In genomic region chr3:138958527-138958926, GRCm38 (mm10) we compare ENCODE assay signal across 22 mouse cellular contexts.
"Had no signal": no experiment of that assay in that cellular context is flagged by ENCODE, and none has a peak within 500 bp of the region (broad histone marks: within the 10 kb centered on the region; RNA-seq: fewer than 3 reads in every experiment).

No protein-coding gene starts in this region.

- H3K4me2 ChIP-seq: lung, embryonic 15.5 days; midbrain, embryonic 12.5 days; neural tube, embryonic 13.5 days; neural tube, embryonic 15.5 days; stomach, embryonic 15.5 days had no signal

- H3K4me1 ChIP-seq: lung, embryonic 15.5 days; midbrain, embryonic 10.5 days; midbrain, embryonic 12.5 days; neural tube, embryonic 13.5 days; neural tube, embryonic 15.5 days; stomach, embryonic 15.5 days had no signal

- H3K4me3 ChIP-seq: lung, embryonic 15.5 days; midbrain, embryonic 10.5 days; midbrain, embryonic 12.5 days; myocyte; neural tube, embryonic 13.5 days; neural tube, embryonic 15.5 days; stomach, embryonic 15.5 days had no signal

- H3K27ac ChIP-seq: liver, embryonic 14.5 days; lung, embryonic 15.5 days; midbrain, embryonic 10.5 days; midbrain, embryonic 12.5 days; neural tube, embryonic 13.5 days; neural tube, embryonic 15.5 days; stomach, embryonic 15.5 days; stomach, postnatal 0 days had no signal

- ATAC-seq: lung, postnatal 0 days; midbrain, embryonic 16.5 days had no signal

- H3K27me3 ChIP-seq: lung, embryonic 15.5 days; midbrain, embryonic 12.5 days; neural tube, embryonic 13.5 days; neural tube, embryonic 15.5 days; stomach, embryonic 15.5 days had no signal

- DNase-seq: lung, adult 2 months; lung, postnatal 14 days; lung, postnatal 36 days; midbrain, embryonic 14.5 days; retina, postnatal 1 day; right cerebral cortex, adult 18-20 months; right cerebral cortex, postnatal 25 days; right cerebral cortex, postnatal 4 days; thymus, adult 2 months; thymus, postnatal 25 days; thymus, postnatal 4 days had no signal

- H3K9ac ChIP-seq: liver, embryonic 14.5 days; lung, embryonic 15.5 days; midbrain, embryonic 12.5 days; neural tube, embryonic 13.5 days; neural tube, embryonic 15.5 days; stomach, embryonic 15.5 days had no signal

- H3K9me3 ChIP-seq: lung, embryonic 15.5 days; midbrain, embryonic 10.5 days; midbrain, embryonic 12.5 days; neural tube, embryonic 13.5 days; neural tube, embryonic 15.5 days; stomach, embryonic 15.5 days had no signal
